Mouse (Mus musculus): ENCODE results near the gene Arhgap17.

Arhgap17 gene

GRCm38 (mm10) chr7:123368778-123369746 is 653 bp downstream of the Arhgap17 start:
- DNase-seq (ENCODE audit: low read depth in 2 of 2, low spot score in 2 of 2): peak; percentile 29 to 40

- no peak for DNase-seq (ENCODE audit: low read depth in 2 of 2, low spot score in 2 of 2)
Observed at GRCm38 (mm10) chr7:123368187-123368586, 1.5 kb downstream of the Arhgap17 start.

- DNase-seq (ENCODE audit: low read depth in 2 of 2, low spot score in 2 of 2): no peak
Observed at GRCm38 (mm10) chr7:123367218-123368150, 2.2 kb downstream of the Arhgap17 start.

- no peak for DNase-seq (ENCODE audit: low read depth in 2 of 2, low spot score in 2 of 2)
Observed at GRCm38 (mm10) chr7:123366806-123367205, 2.9 kb downstream of the Arhgap17 start.

- DNase-seq (ENCODE audit: low read depth in 2 of 2, low spot score in 2 of 2): no peak
Observed at GRCm38 (mm10) chr7:123365876-123366741, 3.6 kb downstream of the Arhgap17 start.

- DNase-seq (ENCODE audit: low read depth in 2 of 2, low spot score in 2 of 2): no peak
Observed at GRCm38 (mm10) chr7:123363971-123364370, 5.7 kb downstream of the Arhgap17 start.

- DNase-seq (ENCODE audit: low read depth in 2 of 2, low spot score in 2 of 2): no peak
Observed at GRCm38 (mm10) chr7:123362806-123363205, 6.9 kb downstream of the Arhgap17 start.

GRCm38 (mm10) chr7:123361229-123361980 is 8.3 kb downstream of the Arhgap17 start:
- no peak for DNase-seq (ENCODE audit: low read depth in 2 of 2, low spot score in 2 of 2)

- DNase-seq (ENCODE audit: low read depth in 2 of 2, low spot score in 2 of 2): no peak
Observed at GRCm38 (mm10) chr7:123360185-123360584, 9.5 kb downstream of the Arhgap17 start.

- DNase-seq (ENCODE audit: low read depth in 2 of 2, low spot score in 2 of 2): no peak
Observed at GRCm38 (mm10) chr7:123359101-123359500, 10.6 kb downstream of the Arhgap17 start.

- no peak for DNase-seq (ENCODE audit: low read depth in 2 of 2, low spot score in 2 of 2)
Observed at GRCm38 (mm10) chr7:123356158-123356557, 13.6 kb downstream of the Arhgap17 start.

GRCm38 (mm10) chr7:123354851-123355250 is 14.9 kb downstream of the Arhgap17 start:
- DNase-seq (ENCODE audit: low read depth in 2 of 2, low spot score in 2 of 2): peak; percentile 30 to 61

- peak in 1 of 2 experiments; percentile 9 for DNase-seq (ENCODE audit: low read depth in 2 of 2, low spot score in 2 of 2)
Observed at GRCm38 (mm10) chr7:123354392-123354791, 15.3 kb downstream of the Arhgap17 start.

- DNase-seq (ENCODE audit: low read depth in 2 of 2, low spot score in 2 of 2): no peak
Observed at GRCm38 (mm10) chr7:123353879-123354278, 15.8 kb downstream of the Arhgap17 start.

- no peak for DNase-seq (ENCODE audit: low read depth in 2 of 2, low spot score in 2 of 2)
Observed at GRCm38 (mm10) chr7:123353081-123353480, 16.6 kb downstream of the Arhgap17 start.

- no peak for DNase-seq (ENCODE audit: low read depth in 2 of 2, low spot score in 2 of 2)
Observed at GRCm38 (mm10) chr7:123350243-123350642, 19.5 kb downstream of the Arhgap17 start.

GRCm38 (mm10) chr7:123349813-123350212 is 19.9 kb downstream of the Arhgap17 start:
- DNase-seq (ENCODE audit: low read depth in 2 of 2, low spot score in 2 of 2): no peak

- DNase-seq (ENCODE audit: low read depth in 2 of 2, low spot score in 2 of 2): no peak
Observed at GRCm38 (mm10) chr7:123346631-123347290, 23.0 kb downstream of the Arhgap17 start.

GRCm38 (mm10) chr7:123345041-123345544 is 24.6 kb downstream of the Arhgap17 start:
- no peak for DNase-seq (ENCODE audit: low read depth in 2 of 2, low spot score in 2 of 2)

All from CD8-positive naive resting alpha-beta T cell, adult 2 months (primary cell).